Mouse (Mus musculus): ENCODE data around the gene Uso1. TPM values are rescaled to one million over a fixed set of nuclear protein-coding genes. Genes with fewer than 3 reads are reported as not detected.

Uso1 gene
- total and polyA plus RNA-seq, 2 experiments from 2014 or later, result 17.7 to 29.8 TPM

DNA sequence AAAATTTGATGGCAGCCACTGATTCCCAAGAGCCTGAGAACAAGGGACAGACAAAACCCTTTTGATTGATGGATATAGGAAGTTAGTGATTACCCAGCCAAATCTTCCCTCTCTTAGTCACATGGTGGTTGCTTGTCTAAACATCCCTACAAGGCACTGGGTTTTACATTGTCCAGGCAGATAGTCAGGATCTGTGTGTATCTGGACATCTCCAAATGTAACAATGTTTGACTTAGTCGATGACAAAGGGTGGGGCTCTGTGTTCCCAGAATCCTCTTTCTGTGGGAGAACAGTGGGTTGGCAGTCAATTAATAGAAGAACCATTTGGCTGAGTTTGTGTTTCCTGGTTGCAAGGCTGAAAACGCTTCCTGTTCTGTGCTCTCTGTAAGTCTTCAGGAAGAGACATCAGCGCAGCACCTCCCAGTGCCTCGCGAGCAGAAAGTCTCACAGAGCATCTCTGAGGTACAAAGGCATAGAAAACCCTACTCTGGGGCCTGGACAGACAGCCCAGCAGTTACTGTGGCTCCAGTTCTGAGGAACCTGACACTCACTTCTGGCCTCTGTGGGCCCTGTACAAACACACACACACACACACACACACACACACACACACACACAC lies 97.3 kb downstream of the Uso1 start:
- Histone ChIP-seq H3K27ac (no peak overlapping the region), H3K9me3 (ENCODE audit: low read length) (no peaks in the 10 kb centered on the region), H3K4me3 (ENCODE audit: low read length) (no peak overlapping the region), H3K36me3 (ENCODE audit: insufficient read depth, low read length) (no peaks in the 10 kb centered on the region), H3K4me1 (ENCODE audit: insufficient read depth, low read length) (no peaks in the 10 kb centered on the region), H3K27me3 (ENCODE audit: insufficient read depth, low read length) (no peaks in the 10 kb centered on the region), H3K9ac (replicated peaks; ENCODE audit: low read length) (no peak overlapping the region), H3K4me2 (ENCODE audit: low read depth, low read length) (no peak overlapping the region)
- ATAC-seq, result peak; percentile 8; the same call in 1 of the 2 replicates
- 71% methylated on average over 5 of the region's 5 CpGs for WGBS
- TF ChIP-seq CTCF (IDR thresholded peaks at IDR 0.05; ENCODE audit: low read depth), result no peak
- no peak for DNase-seq (ENCODE audit: low spot score)

- H3K27ac ChIP-seq, result no peak overlapping the region
- peak; percentile 86 for TF ChIP-seq CTCF (IDR thresholded peaks at IDR 0.05; ENCODE audit: low read depth)
- H3K4me1 ChIP-seq (ENCODE audit: insufficient read depth, low read length), result no peaks in the 10 kb centered on the region
- peak overlapping the region; percentile 19; the same call in 1 of the 2 replicates for H3K4me2 ChIP-seq (ENCODE audit: low read depth, low read length)
- H3K36me3 ChIP-seq (ENCODE audit: insufficient read depth, low read length), result no peaks in the 10 kb centered on the region
- no peaks in the 10 kb centered on the region for H3K27me3 ChIP-seq (ENCODE audit: insufficient read depth, low read length)
- H3K9ac ChIP-seq (replicated peaks; ENCODE audit: low read length), result no peak overlapping the region
- H3K9me3 ChIP-seq (ENCODE audit: low read length), result no peaks in the 10 kb centered on the region
- H3K4me3 ChIP-seq (ENCODE audit: low read length), result no peak overlapping the region
- peak; percentile 83 for ATAC-seq
- peak; percentile 87 for DNase-seq (ENCODE audit: low spot score)
- 39% methylated on average over 29 of the region's 29 CpGs for WGBS
These were observed 101.8 kb downstream of the Uso1 start for GRCm38 (mm10) chr5:92239333-92240232.

GRCm38 (mm10) chr5:92240769-92241168 lies 103.0 kb downstream of the Uso1 start:
- no peaks in the 10 kb centered on the region for H3K27me3 ChIP-seq (ENCODE audit: insufficient read depth, low read length)
- no peak for ATAC-seq
- no peaks in the 10 kb centered on the region for H3K36me3 ChIP-seq (ENCODE audit: insufficient read depth, low read length)
- no peak overlapping the region for H3K4me3 ChIP-seq (ENCODE audit: low read length)
- 80% methylated on average over 12 of the region's 12 CpGs for WGBS
- no peak overlapping the region for H3K27ac ChIP-seq
- H3K4me2 ChIP-seq (ENCODE audit: low read depth, low read length), result no peak overlapping the region
- no peaks in the 10 kb centered on the region for H3K9me3 ChIP-seq (ENCODE audit: low read length)
- DNase-seq (ENCODE audit: low spot score), result no peak
- no peaks in the 10 kb centered on the region for H3K4me1 ChIP-seq (ENCODE audit: insufficient read depth, low read length)
- TF ChIP-seq CTCF (IDR thresholded peaks at IDR 0.05; ENCODE audit: low read depth), result no peak
- H3K9ac ChIP-seq (replicated peaks; ENCODE audit: low read length), result no peak overlapping the region

GRCm38 (mm10) chr5:92244900-92245299 lies 107.2 kb downstream of the Uso1 start:
- DNase-seq (ENCODE audit: low spot score) (no peak), ATAC-seq (no peak)
- Histone ChIP-seq H3K27ac (no peak overlapping the region), H3K9me3 (ENCODE audit: low read length) (0 out of 2 replicates have a peak, but pooled peaks cover 4% of the 10 kb centered on the region), H3K36me3 (ENCODE audit: insufficient read depth, low read length) (no peaks in the 10 kb centered on the region), H3K4me3 (ENCODE audit: low read length) (no peak overlapping the region), H3K9ac (replicated peaks; ENCODE audit: low read length) (no peak overlapping the region), H3K4me1 (ENCODE audit: insufficient read depth, low read length) (no peaks in the 10 kb centered on the region), H3K27me3 (ENCODE audit: insufficient read depth, low read length) (no peaks in the 10 kb centered on the region), H3K4me2 (ENCODE audit: low read depth, low read length) (no peak overlapping the region)
- TF ChIP-seq CTCF (IDR thresholded peaks at IDR 0.05; ENCODE audit: low read depth), result no peak
- 98% methylated on average over 2 of the region's 2 CpGs for WGBS

- Histone ChIP-seq H3K27ac (no peak overlapping the region), H3K9me3 (ENCODE audit: low read length) (0 out of 2 replicates have a peak, but pooled peaks cover 5% of the 10 kb centered on the region), H3K4me3 (ENCODE audit: low read length) (no peak overlapping the region), H3K36me3 (ENCODE audit: insufficient read depth, low read length) (no peaks in the 10 kb centered on the region), H3K9ac (replicated peaks; ENCODE audit: low read length) (no peak overlapping the region), H3K4me1 (ENCODE audit: insufficient read depth, low read length) (no peaks in the 10 kb centered on the region), H3K27me3 (ENCODE audit: insufficient read depth, low read length) (no peaks in the 10 kb centered on the region), H3K4me2 (ENCODE audit: low read depth, low read length) (no peak overlapping the region)
- TF ChIP-seq CTCF (IDR thresholded peaks at IDR 0.05; ENCODE audit: low read depth), result no peak
- 92% methylated on average over 9 of the region's 9 CpGs for WGBS
- ATAC-seq, result no peak
- no peak for DNase-seq (ENCODE audit: low spot score)
These were observed 107.7 kb downstream of the Uso1 start for GRCm38 (mm10) chr5:92245483-92245882.

- H3K4me1 ChIP-seq (ENCODE audit: insufficient read depth, low read length), result no peaks in the 10 kb centered on the region
- no peaks in the 10 kb centered on the region for H3K27me3 ChIP-seq (ENCODE audit: insufficient read depth, low read length)
- H3K36me3 ChIP-seq (ENCODE audit: insufficient read depth, low read length), result no peaks in the 10 kb centered on the region
- H3K4me2 ChIP-seq (ENCODE audit: low read depth, low read length), result no peak overlapping the region
- H3K9ac ChIP-seq (replicated peaks; ENCODE audit: low read length), result no peak overlapping the region
- H3K27ac ChIP-seq, result no peak overlapping the region
- DNase-seq (ENCODE audit: low spot score), result no peak
- H3K9me3 ChIP-seq (ENCODE audit: low read length), result 0 out of 2 replicates have a peak, but pooled peaks cover 5% of the 10 kb centered on the region
- no peak for TF ChIP-seq CTCF (IDR thresholded peaks at IDR 0.05; ENCODE audit: low read depth)
- 88% methylated on average over 11 of the region's 11 CpGs for WGBS
- H3K4me3 ChIP-seq (ENCODE audit: low read length), result no peak overlapping the region
- ATAC-seq, result no peak
These were observed 110.9 kb downstream of the Uso1 start for GRCm38 (mm10) chr5:92248614-92249013.
